Mouse (Mus musculus) naive thymus-derived CD4-positive, alpha-beta T cell, adult 5 months (primary cell): ENCODE data around the gene Tmc2. TPM values are rescaled to one million over a fixed set of nuclear protein-coding genes. Genes with fewer than 3 reads are reported as not detected.

Experiments used
- polyA plus RNA-seq: library from polyadenylated mRNA; unstranded; fragments of 100-300 nt; shearing (Covaris generic); gene quantifications from one replicate; pipeline ENCODE4 v1.2.1, GENCODE M21; 2017

Tmc2 gene
- polyA plus RNA-seq, result not detected

DNA sequence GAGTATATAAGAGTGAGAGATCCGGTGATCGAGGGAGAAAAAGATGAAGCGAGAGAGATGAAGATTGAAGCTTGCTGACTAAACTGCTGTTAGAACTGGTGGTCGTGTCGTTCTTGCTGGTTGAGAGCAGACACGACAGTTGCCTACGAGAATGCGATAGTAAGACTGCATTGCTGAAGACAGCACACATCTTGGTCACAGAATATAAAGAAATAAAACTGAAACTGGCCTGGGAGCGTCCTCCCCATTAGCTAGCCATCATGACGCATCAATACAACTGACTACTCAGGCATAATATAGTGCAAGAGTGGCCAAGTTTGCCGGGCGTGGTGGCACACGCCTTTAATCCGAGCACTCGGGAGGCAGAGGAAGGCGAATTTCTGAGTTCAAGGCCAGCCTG is at the start of gene Tmc2:
Tmc2 (plus strand) TSS at position 301 of the 400 bp plus-strand sequence.

GRCm38 (mm10) chr2:130178706-130179506 is 16.1 kb upstream of the Tmc2 start, which contains the start of gene Snrpb:
Snrpb (minus strand) TSS chr2:130179403.

DNA sequence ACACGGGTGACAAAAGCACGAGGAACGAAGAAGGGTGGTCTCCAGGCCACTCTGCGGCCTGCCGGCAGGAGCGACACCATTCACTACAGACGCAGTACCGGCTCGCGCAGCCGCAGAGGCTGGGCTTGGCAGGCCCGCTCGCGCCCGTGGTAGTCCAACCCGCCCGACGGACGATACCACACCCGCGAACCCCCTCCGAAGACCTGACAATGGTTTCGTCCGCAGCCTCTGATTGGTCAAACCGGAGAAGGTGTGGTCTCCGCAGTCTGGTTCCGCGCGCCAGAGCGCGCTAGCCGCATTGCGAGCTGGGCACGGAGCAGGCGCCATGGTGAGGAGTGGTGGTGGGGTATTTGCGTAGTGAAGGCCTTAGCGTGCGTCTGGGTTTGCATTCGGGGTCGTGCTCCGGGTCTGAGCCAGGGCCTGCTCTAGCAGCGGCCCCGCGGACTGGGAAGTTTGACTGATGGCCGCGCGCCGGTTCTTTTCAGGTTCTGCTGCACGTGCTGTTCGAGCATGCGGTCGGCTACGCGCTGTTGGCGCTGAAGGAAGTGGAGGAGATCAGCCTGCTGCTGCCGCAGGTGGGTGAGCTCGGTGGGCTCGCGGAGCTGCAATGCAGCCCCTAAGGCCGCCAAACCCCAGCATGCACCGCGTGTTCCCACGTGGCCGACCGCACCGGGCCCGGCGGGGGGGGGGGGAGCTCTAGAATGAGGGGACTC is 79.3 kb downstream of the Tmc2 start, which contains the start of gene Nop56:
Nop56 (plus strand) TSS at position 282 of the 713 bp plus-strand sequence.

DNA sequence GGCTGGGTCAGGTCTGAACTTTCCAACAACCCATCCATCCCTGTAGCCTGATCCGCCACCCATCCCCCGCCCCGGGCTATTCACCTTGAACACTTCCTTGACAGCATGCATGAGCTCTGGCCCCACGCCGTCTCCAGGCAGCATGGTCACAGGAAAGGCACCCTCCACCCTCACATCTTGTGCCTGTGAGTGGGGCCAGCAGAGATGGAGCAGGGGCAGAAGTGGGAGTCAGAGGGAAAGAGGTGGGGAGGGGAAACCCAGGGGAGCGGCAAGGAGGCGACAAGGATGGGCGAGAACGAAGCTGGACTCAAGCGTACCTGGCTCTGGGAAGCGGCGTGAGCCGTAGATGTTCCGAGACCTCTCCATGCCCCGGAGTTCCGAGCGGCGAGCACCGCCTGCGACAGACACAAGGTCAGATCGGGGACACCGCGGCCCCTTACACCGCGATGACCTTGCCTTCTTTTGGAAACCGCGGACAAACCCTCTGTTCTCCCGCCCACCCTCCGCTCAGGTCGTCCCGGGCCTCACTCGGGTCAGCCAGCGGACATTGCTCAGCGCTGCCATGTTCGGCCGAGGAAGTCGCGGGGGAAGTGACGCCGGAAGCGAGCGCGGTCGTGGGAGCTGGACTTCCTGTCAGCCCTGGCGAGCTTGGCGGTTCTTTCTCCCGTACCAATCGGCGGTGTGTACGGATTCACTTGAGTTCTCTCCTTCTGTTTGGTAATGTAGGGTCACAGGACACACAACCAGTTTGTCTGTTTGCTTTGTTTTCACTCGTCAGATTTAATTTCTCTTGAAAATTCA is 89.1 kb downstream of the Tmc2 start, which contains the start of gene Idh3b:
Idh3b (minus strand) TSS at position 694 of the 801 bp plus-strand sequence.

GRCm38 (mm10) chr2:130294936-130295277 is 99.9 kb downstream of the Tmc2 start, which contains the start of gene Ebf4:
Ebf4 (plus strand) TSS chr2:130295169.

Other genes starting within 250 kb of the Tmc2 start
- not detected for gene Tgm3, start 182.8 kb upstream of the Tmc2 start, polyA plus RNA-seq
- not detected for gene Tgm6, start 82.8 kb upstream of the Tmc2 start, polyA plus RNA-seq
- 383 TPM for gene Snrpb, start 15.8 kb upstream of the Tmc2 start, polyA plus RNA-seq
- 473 TPM for gene Nop56, start 79.2 kb downstream of the Tmc2 start, polyA plus RNA-seq
- 122 TPM for gene Idh3b, start 89.4 kb downstream of the Tmc2 start, polyA plus RNA-seq
- gene Ebf4, start 100.0 kb downstream of the Tmc2 start, polyA plus RNA-seq, result not detected
- gene Cpxm1, start 202.4 kb downstream of the Tmc2 start, polyA plus RNA-seq, result not detected
- gene Gm28372, start 210.0 kb downstream of the Tmc2 start, polyA plus RNA-seq, result not detected
- not detected for gene 1700020A23Rik, start 210.1 kb downstream of the Tmc2 start, polyA plus RNA-seq
- not detected for gene Tmem239, start 211.3 kb downstream of the Tmc2 start, polyA plus RNA-seq
- gene Vps16, start 229.1 kb downstream of the Tmc2 start, polyA plus RNA-seq, result 306 TPM
- 14.7 TPM for gene Pced1a, start 229.5 kb downstream of the Tmc2 start, polyA plus RNA-seq